Mouse (Mus musculus) thymus, adult 2 months (tissue): ENCODE measurements around the gene Ripor3.

Experiments used
- CTCF ChIP-seq: fragments of 200-500 bp; IDR thresholded peaks from 2 replicates; pipeline ENCODE4 v1.5.1; 2012; ENCODE audit warnings: mild to moderate bottlenecking, control low read depth, low read length, moderate library complexity, borderline replicate concordance; ENCODE audit not compliant: control insufficient read depth, poor library complexity, insufficient read depth; ENCODE audit errors: extremely low read depth
- POLR2A ChIP-seq: fragments of 200-500 bp; IDR thresholded peaks from 2 replicates; pipeline ENCODE4 v1.6.1; 2012; ENCODE audit warnings: mild to moderate bottlenecking, low read length, control low read depth, moderate library complexity; ENCODE audit not compliant: control insufficient read depth, poor library complexity, insufficient read depth; ENCODE audit errors: extremely low read depth

DNA sequence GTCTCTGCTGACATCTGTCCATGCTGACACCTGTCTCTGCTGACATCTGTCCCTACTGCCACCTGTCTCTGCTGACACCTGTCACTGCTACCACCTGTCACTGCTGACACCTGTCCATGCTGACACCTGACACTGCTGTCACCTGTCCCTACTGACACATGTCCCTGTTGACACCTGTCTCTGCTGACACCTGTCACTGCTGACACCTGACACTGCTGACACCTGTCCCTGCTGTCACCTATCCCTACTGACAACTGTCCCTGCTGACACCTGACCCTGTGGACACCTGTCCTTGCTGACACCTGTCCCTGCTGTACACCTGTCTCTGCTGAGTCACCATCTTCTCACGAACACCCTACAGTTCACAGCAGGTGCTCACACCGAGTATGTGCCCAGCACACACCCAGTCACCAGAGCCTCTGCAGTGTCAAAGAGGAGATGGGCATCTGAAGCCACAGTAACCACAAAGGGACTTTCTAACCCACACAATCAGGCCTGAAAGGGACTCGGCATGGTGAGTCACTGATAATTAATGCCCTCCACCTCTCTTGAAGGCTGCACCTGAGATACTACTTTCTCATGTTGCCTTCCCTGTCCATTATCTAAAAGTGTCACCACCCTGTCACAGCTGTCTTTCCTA, 13.5 kb upstream of the Ripor3 start:
- no peak for TF ChIP-seq POLR2A
- TF ChIP-seq CTCF, result no peak
